Mouse (Mus musculus): ENCODE measurements around the gene D6Wsu163e. TPM values are rescaled to one million over a fixed set of nuclear protein-coding genes. Genes with fewer than 3 reads are reported as not detected.

D6Wsu163e gene
- polyA plus RNA-seq, 1 experiment from 2014 or later, result 20.9 TPM

- ATAC-seq (replicated peaks; ENCODE audit: low FRiP score) (no peak), DNase-seq (ENCODE audit: low spot score) (no peak)
These were observed 792 bp upstream of the D6Wsu163e start for GRCm38 (mm10) chr6:126938853-126939486.

GRCm38 (mm10) chr6:126940451-126940850, 689 bp downstream of the D6Wsu163e start:
- DNase-seq (ENCODE audit: low spot score) (no peak), ATAC-seq (replicated peaks; ENCODE audit: low FRiP score) (no peak)
- 2% methylated on average over 5 of the region's 5 CpGs for WGBS
- H3K4me3 ChIP-seq (ENCODE audit: low read depth, low read length), result peak overlapping the region; percentile 81
- no peaks in the 10 kb centered on the region for H3K27me3 ChIP-seq (replicated peaks; ENCODE audit: control insufficient read depth, insufficient read depth, low read length)
- peak overlapping the region; percentile 73 for H3K4me2 ChIP-seq
- no peaks in the 10 kb centered on the region for H3K9me3 ChIP-seq (ENCODE audit: control insufficient read depth, low read length)
- peaks cover 4% of the 10 kb centered on the region for H3K4me1 ChIP-seq (replicated peaks; ENCODE audit: control insufficient read depth, insufficient read depth, low read length)
- H3K27ac ChIP-seq (ENCODE audit: low read depth, low read length), result no peak overlapping the region
- H3K9ac ChIP-seq (ENCODE audit: low read depth, low read length), result peak overlapping the region; percentile 47
- H3K36me3 ChIP-seq (ENCODE audit: control insufficient read depth, insufficient read depth, low read length), result no peaks in the 10 kb centered on the region

More at GRCm38 (mm10) chr6:126938853-126939486, 792 bp upstream of the D6Wsu163e start:
- peak overlapping the region; percentile 81 for H3K4me3 ChIP-seq (ENCODE audit: low read depth, low read length)
- peaks cover 4% of the 10 kb centered on the region for H3K4me1 ChIP-seq (replicated peaks; ENCODE audit: control insufficient read depth, insufficient read depth, low read length)
- peak overlapping the region; percentile 73 for H3K4me2 ChIP-seq
- under 1% methylated on average over 30 of the region's 31 CpGs for WGBS
- peak overlapping the region; percentile 72 for H3K27ac ChIP-seq (ENCODE audit: low read depth, low read length)
- no peaks in the 10 kb centered on the region for H3K27me3 ChIP-seq (replicated peaks; ENCODE audit: control insufficient read depth, insufficient read depth, low read length)
- peak overlapping the region; percentile 84 for H3K9ac ChIP-seq (ENCODE audit: low read depth, low read length)
- peaks cover 9% of the 10 kb centered on the region; the same call in 1 of the 2 replicates for H3K36me3 ChIP-seq (ENCODE audit: control insufficient read depth, insufficient read depth, low read length)
- no peaks in the 10 kb centered on the region for H3K9me3 ChIP-seq (ENCODE audit: control insufficient read depth, low read length)

GRCm38 (mm10) chr6:126948336-126948735, 8.6 kb downstream of the D6Wsu163e start:
- ATAC-seq (replicated peaks; ENCODE audit: low FRiP score), result no peak
- DNase-seq (ENCODE audit: low spot score), result peak; percentile 30
- Histone ChIP-seq H3K27ac (ENCODE audit: low read depth, low read length) (no peak overlapping the region), H3K36me3 (ENCODE audit: control insufficient read depth, insufficient read depth, low read length) (0 out of 2 replicates have a peak, but pooled peaks cover 2% of the 10 kb centered on the region), H3K9ac (ENCODE audit: low read depth, low read length) (no peak overlapping the region), H3K4me1 (replicated peaks; ENCODE audit: control insufficient read depth, insufficient read depth, low read length) (no peaks in the 10 kb centered on the region), H3K4me3 (ENCODE audit: low read depth, low read length) (no peak overlapping the region), H3K27me3 (replicated peaks; ENCODE audit: control insufficient read depth, insufficient read depth, low read length) (no peaks in the 10 kb centered on the region), H3K9me3 (ENCODE audit: control insufficient read depth, low read length) (no peaks in the 10 kb centered on the region), H3K4me2 (no peak overlapping the region)
- 92% methylated on average over 4 of the region's 4 CpGs for WGBS

- 12% methylated on average over 10 of the region's 10 CpGs for WGBS
- Histone ChIP-seq H3K4me3 (ENCODE audit: low read depth, low read length) (no peak overlapping the region), H3K27me3 (replicated peaks; ENCODE audit: control insufficient read depth, insufficient read depth, low read length) (no peaks in the 10 kb centered on the region), H3K9me3 (ENCODE audit: control insufficient read depth, low read length) (no peaks in the 10 kb centered on the region), H3K4me1 (replicated peaks; ENCODE audit: control insufficient read depth, insufficient read depth, low read length) (no peaks in the 10 kb centered on the region), H3K27ac (ENCODE audit: low read depth, low read length) (no peak overlapping the region), H3K9ac (ENCODE audit: low read depth, low read length) (no peak overlapping the region), H3K36me3 (ENCODE audit: control insufficient read depth, insufficient read depth, low read length) (no peaks in the 10 kb centered on the region; the same call in 1 of the 2 replicates), H3K4me2 (no peak overlapping the region)
- ATAC-seq (replicated peaks; ENCODE audit: low FRiP score), result no peak
- peak; percentile 68 for DNase-seq (ENCODE audit: low spot score)
These were observed 16.0 kb downstream of the D6Wsu163e start for GRCm38 (mm10) chr6:126955734-126956133.

- Histone ChIP-seq H3K4me1 (replicated peaks; ENCODE audit: control insufficient read depth, insufficient read depth, low read length) (no peaks in the 10 kb centered on the region; the same call in 1 of the 2 replicates), H3K27ac (ENCODE audit: low read depth, low read length) (no peak overlapping the region)
These were observed 21.7 kb downstream of the D6Wsu163e start for GRCm38 (mm10) chr6:126961371-126962018.

GRCm38 (mm10) chr6:126962709-126963108, 22.9 kb downstream of the D6Wsu163e start:
- H3K36me3 ChIP-seq (ENCODE audit: control insufficient read depth, insufficient read depth, low read length), result no peaks in the 10 kb centered on the region
- H3K4me2 ChIP-seq, result no peak overlapping the region
- ATAC-seq (replicated peaks; ENCODE audit: low FRiP score), result 0 out of 2 replicates have a peak, but pooled peaks have one; percentile 56
- WGBS, result 50% methylated on average over 5 of the region's 5 CpGs
- H3K9ac ChIP-seq (ENCODE audit: low read depth, low read length), result no peak overlapping the region
- no peak for DNase-seq (ENCODE audit: low spot score)
- no peaks in the 10 kb centered on the region for H3K27me3 ChIP-seq (replicated peaks; ENCODE audit: control insufficient read depth, insufficient read depth, low read length)
- H3K4me1 ChIP-seq (replicated peaks; ENCODE audit: control insufficient read depth, insufficient read depth, low read length), result no peaks in the 10 kb centered on the region; the same call in 1 of the 2 replicates
- no peak overlapping the region for H3K4me3 ChIP-seq (ENCODE audit: low read depth, low read length)
- H3K9me3 ChIP-seq (ENCODE audit: control insufficient read depth, low read length), result no peaks in the 10 kb centered on the region
- no peak overlapping the region for H3K27ac ChIP-seq (ENCODE audit: low read depth, low read length)

More at GRCm38 (mm10) chr6:126961371-126962018, 21.7 kb downstream of the D6Wsu163e start:
- Histone ChIP-seq H3K36me3 (ENCODE audit: control insufficient read depth, insufficient read depth, low read length) (no peaks in the 10 kb centered on the region; the same call in 1 of the 2 replicates), H3K4me2 (no peak overlapping the region), H3K9me3 (ENCODE audit: control insufficient read depth, low read length) (no peaks in the 10 kb centered on the region), H3K9ac (ENCODE audit: low read depth, low read length) (no peak overlapping the region), H3K4me3 (ENCODE audit: low read depth, low read length) (no peak overlapping the region), H3K27me3 (replicated peaks; ENCODE audit: control insufficient read depth, insufficient read depth, low read length) (no peaks in the 10 kb centered on the region)
- ATAC-seq (replicated peaks; ENCODE audit: low FRiP score) (no peak), DNase-seq (ENCODE audit: low spot score) (no peak)
- WGBS, result 84% methylated on average over 8 of the region's 8 CpGs

- WGBS, result 82% methylated on average over 9 of the region's 9 CpGs
- Histone ChIP-seq H3K9me3 (ENCODE audit: control insufficient read depth, low read length) (no peaks in the 10 kb centered on the region), H3K27me3 (replicated peaks; ENCODE audit: control insufficient read depth, insufficient read depth, low read length) (no peaks in the 10 kb centered on the region), H3K36me3 (ENCODE audit: control insufficient read depth, insufficient read depth, low read length) (no peaks in the 10 kb centered on the region), H3K4me3 (ENCODE audit: low read depth, low read length) (no peak overlapping the region), H3K27ac (ENCODE audit: low read depth, low read length) (no peak overlapping the region), H3K9ac (ENCODE audit: low read depth, low read length) (no peak overlapping the region), H3K4me2 (no peak overlapping the region), H3K4me1 (replicated peaks; ENCODE audit: control insufficient read depth, insufficient read depth, low read length) (no peaks in the 10 kb centered on the region; the same call in 1 of the 2 replicates)
- no peak for ATAC-seq (replicated peaks; ENCODE audit: low FRiP score)
- no peak for DNase-seq (ENCODE audit: low spot score)
These were observed 23.7 kb downstream of the D6Wsu163e start for GRCm38 (mm10) chr6:126963426-126963825.

GRCm38 (mm10) chr6:126966241-126967026, 26.7 kb downstream of the D6Wsu163e start:
- no peak for ATAC-seq (replicated peaks; ENCODE audit: low FRiP score)
- Histone ChIP-seq H3K4me2 (no peak overlapping the region), H3K27ac (ENCODE audit: low read depth, low read length) (no peak overlapping the region)

More at GRCm38 (mm10) chr6:126966241-126967026, 26.7 kb downstream of the D6Wsu163e start:
- Histone ChIP-seq H3K4me1 (replicated peaks; ENCODE audit: control insufficient read depth, insufficient read depth, low read length) (no peaks in the 10 kb centered on the region; the same call in 1 of the 2 replicates), H3K36me3 (ENCODE audit: control insufficient read depth, insufficient read depth, low read length) (no peaks in the 10 kb centered on the region), H3K4me3 (ENCODE audit: low read depth, low read length) (no peak overlapping the region), H3K9ac (ENCODE audit: low read depth, low read length) (no peak overlapping the region), H3K27me3 (replicated peaks; ENCODE audit: control insufficient read depth, insufficient read depth, low read length) (no peaks in the 10 kb centered on the region), H3K9me3 (ENCODE audit: control insufficient read depth, low read length) (no peaks in the 10 kb centered on the region)
- 80% methylated on average over 14 of the region's 14 CpGs for WGBS
- no peak for DNase-seq (ENCODE audit: low spot score)

Measured in liver, embryonic 11.5 days (tissue).